Mouse (Mus musculus): ENCODE measurements around the gene Ube2h. TPM values are rescaled to one million over a fixed set of nuclear protein-coding genes. Genes with fewer than 3 reads are reported as not detected.
"Not testable (repeated sequence)": the region's sequence is repeated elsewhere in the genome, so short reads cannot be mapped to it uniquely, and the experiment has no call there.

Ube2h gene
- polyA plus RNA-seq, 1 experiment from 2014 or later = 61.0 TPM

GRCm38 (mm10) chr6:30208844-30209243 lies 95.5 kb downstream of the Ube2h start:
- Histone ChIP-seq H3K27me3 (0 out of 2 replicates have a peak, but pooled peaks cover 3% of the 10 kb centered on the region), H3K4me2 (no peak overlapping the region), H3K36me3 (peaks cover 11% of the 10 kb centered on the region), H3K27ac (no peak overlapping the region), H3K9ac (no peak overlapping the region), H3K9me3 (no peaks in the 10 kb centered on the region), H3K4me1 (replicated peaks) (peaks cover 7% of the 10 kb centered on the region), H3K4me3 (no peak overlapping the region)
- 49% methylated on average over 4 of the region's 4 CpGs for WGBS
- ATAC-seq (ENCODE audit: low FRiP score) = no peak

DNA sequence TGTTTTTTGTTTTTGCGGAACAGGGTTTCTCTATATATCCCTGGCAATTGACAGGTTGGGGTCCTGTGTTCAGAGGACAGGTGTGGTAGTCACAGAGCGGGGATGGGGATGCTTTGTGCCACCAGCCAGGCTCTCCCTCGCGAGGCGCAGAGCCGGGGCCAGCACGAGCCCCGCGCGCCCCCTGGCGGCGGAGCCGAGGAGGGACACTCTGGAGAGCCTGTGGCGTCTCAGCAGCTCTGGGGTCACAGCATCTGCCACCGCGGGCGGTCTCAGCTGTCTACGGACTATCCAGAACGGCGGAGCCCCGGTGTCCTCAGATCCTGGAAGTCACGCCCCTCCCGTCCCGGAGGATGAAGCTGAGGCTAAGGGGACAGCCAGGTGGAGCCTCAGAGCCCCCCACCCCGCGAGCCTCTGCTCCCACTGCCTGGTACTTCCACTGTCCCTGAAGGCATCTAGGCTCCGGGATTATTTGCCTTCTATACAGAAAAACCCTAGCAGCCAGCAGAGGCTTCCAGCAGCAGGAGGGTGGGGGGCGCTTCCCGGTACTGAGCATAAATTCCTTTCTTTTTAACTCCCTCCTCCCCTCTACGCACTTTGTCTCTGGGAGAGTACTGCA lies 98.6 kb downstream of the Ube2h start:
- H3K36me3 ChIP-seq = no peaks in the 10 kb centered on the region
- 6% methylated on average over 30 of the region's 30 CpGs for WGBS
- peak overlapping the region; percentile 53 for H3K4me2 ChIP-seq
- peak overlapping the region; percentile 21 for H3K4me3 ChIP-seq
- H3K27me3 ChIP-seq = 0 out of 2 replicates have a peak, but pooled peaks cover 3% of the 10 kb centered on the region
- no peak overlapping the region for H3K27ac ChIP-seq
- H3K9me3 ChIP-seq = no peaks in the 10 kb centered on the region
- ATAC-seq (ENCODE audit: low FRiP score) = peak; percentile 69
- H3K9ac ChIP-seq = peak overlapping the region; percentile 63
- H3K4me1 ChIP-seq (replicated peaks) = peaks cover 7% of the 10 kb centered on the region

DNA sequence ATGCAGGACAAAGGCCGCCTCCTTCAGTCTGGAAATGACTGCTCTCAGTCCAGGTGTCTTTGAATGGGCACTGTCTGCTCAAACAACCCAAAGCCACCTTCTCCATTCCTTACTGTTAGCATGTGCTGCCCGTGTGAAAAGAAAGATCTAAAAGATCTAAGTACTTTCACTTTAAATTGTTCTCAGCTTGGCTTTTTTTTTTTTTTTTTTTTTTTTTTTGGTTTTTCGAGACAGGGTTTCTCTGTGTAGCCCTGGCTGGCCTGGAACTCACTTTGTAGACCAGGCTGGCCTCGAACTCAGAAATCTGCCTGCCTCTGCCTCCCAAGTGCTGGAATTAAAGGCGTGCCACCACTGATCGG lies 99.2 kb downstream of the Ube2h start:
- H3K36me3 ChIP-seq; H3K27me3 ChIP-seq; H3K4me3 ChIP-seq; H3K4me1 ChIP-seq (replicated peaks); H3K9me3 ChIP-seq; H3K9ac ChIP-seq; H3K27ac ChIP-seq; H3K4me2 ChIP-seq; ATAC-seq (ENCODE audit: low FRiP score): not testable (repeated sequence)
- 87% methylated on average over 5 of the region's 6 CpGs for WGBS

DNA sequence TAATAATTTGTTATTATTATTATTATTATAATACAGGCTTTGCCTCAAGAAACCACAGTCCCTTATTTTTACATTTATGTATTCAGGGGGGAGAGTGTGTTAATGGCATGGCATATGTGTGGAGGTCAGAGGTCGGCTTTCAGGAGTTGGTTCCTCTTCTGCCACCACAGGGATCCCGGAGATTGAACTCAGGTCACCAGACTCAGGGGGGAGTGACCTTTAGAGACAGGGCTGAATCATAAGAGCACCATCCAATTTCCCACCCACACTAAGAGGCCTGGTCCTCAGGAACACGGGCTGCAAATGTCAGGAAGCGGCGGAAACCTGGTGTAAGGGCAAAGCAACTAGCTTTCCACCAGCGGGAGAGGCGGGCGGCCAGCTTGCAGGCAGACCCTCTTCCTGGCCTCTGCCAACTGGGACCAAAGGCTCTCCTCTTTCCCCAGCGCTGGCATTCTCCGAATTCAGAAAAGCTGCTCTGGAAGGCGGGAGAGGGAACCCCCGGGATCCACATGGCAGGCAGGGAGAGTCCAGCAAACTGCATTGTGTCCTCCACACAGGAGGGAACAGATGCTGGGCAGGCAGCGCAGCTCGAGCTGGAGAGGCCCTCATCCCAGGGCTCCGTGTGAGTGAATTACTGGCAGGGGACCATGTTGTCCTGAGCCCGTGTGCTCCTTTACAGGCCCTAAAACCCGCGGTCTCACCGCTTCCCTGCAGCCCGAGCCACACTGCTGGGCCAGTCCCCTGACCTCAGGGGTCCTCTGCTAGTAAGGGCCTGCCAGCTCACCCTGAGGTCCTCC lies 99.8 kb downstream of the Ube2h start:
- peak; percentile 26; the same call in 1 of the 2 replicates for ATAC-seq (ENCODE audit: low FRiP score)
- 53% methylated on average over 20 of the region's 20 CpGs for WGBS
- Histone ChIP-seq H3K4me3 (no peak overlapping the region), H3K27me3 (0 out of 2 replicates have a peak, but pooled peaks cover 3% of the 10 kb centered on the region), H3K9ac (no peak overlapping the region), H3K9me3 (no peaks in the 10 kb centered on the region), H3K4me2 (no peak overlapping the region), H3K4me1 (replicated peaks) (peaks cover 7% of the 10 kb centered on the region), H3K27ac (no peak overlapping the region), H3K36me3 (no peaks in the 10 kb centered on the region)

DNA sequence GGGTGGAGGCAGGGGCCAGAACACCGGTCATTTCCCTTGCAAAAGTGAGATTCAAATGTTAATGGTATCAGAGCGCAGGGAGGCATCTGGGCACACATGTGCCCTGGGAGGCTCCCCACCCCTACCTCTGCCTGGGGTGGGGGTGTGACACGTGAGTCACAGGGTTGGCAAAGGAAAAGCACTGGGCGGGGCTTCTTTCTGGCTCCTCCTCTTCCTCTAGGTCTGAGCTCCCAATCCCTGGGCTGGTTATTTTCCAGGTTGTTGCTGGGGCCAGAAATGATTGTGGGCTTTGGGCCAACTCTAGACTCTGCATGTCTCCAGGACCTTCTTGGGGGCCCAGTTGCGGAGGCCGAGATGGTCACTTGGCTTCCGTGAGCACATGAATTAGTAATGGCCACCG lies 108.2 kb downstream of the Ube2h start:
- no peaks in the 10 kb centered on the region for H3K27me3 ChIP-seq
- no peaks in the 10 kb centered on the region for H3K36me3 ChIP-seq
- H3K27ac ChIP-seq = no peak overlapping the region
- H3K4me2 ChIP-seq = no peak overlapping the region
- no peak overlapping the region for H3K9ac ChIP-seq
- WGBS = 71% methylated on average over 8 of the region's 8 CpGs
- H3K4me3 ChIP-seq = no peak overlapping the region
- H3K4me1 ChIP-seq (replicated peaks) = no peaks in the 10 kb centered on the region
- ATAC-seq (ENCODE audit: low FRiP score) = no peak
- no peaks in the 10 kb centered on the region for H3K9me3 ChIP-seq

DNA sequence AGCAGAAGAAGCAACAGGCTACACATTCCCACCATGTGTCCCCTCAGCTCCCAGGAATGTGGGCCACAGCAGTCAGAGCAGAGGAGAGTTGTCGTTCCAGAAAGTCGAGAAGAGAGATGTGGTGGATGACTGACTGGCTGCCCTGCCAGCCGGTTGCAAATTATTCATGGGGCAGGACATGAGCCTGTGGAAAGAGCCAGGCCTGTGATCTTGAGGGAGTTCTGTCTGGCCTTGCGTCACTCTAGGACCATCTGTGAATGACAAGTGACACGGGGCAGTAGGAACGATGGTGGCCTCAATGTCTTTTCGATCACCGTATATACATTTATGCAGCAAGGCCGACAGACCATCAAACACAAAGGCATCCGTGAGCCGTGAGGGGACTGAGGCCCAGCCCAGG lies 108.7 kb downstream of the Ube2h start:
- Histone ChIP-seq H3K4me3 (no peak overlapping the region), H3K4me1 (replicated peaks) (no peaks in the 10 kb centered on the region), H3K27ac (no peak overlapping the region), H3K4me2 (no peak overlapping the region), H3K36me3 (no peaks in the 10 kb centered on the region), H3K27me3 (no peaks in the 10 kb centered on the region), H3K9ac (no peak overlapping the region), H3K9me3 (no peaks in the 10 kb centered on the region)
- ATAC-seq (ENCODE audit: low FRiP score) = no peak
- 80% methylated on average over 11 of the region's 11 CpGs for WGBS

DNA sequence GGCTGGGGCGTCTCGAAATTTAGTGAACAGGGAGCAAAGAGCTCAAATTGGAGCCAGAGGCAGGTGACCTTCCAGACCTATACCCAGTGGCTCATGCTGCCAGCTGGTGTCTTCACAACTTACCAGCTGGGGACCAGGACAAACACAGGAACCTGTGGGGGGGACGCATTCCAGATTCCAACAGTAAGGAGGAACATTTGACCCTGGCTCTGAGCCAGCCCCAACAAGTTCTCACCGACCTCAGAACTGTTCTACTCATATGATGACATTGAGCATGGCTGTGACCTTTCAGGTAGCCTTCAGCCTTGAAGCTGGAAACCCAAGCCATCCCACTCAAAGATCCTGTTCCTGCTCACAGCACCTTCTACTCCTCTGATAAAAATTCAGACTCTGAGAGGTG lies 120.7 kb downstream of the Ube2h start:
- no peak overlapping the region for H3K27ac ChIP-seq
- 82% methylated on average over 4 of the region's 4 CpGs for WGBS
- no peaks in the 10 kb centered on the region for H3K36me3 ChIP-seq
- H3K9ac ChIP-seq = no peak overlapping the region
- no peak overlapping the region for H3K4me2 ChIP-seq
- no peak overlapping the region for H3K4me3 ChIP-seq
- H3K9me3 ChIP-seq = no peaks in the 10 kb centered on the region
- ATAC-seq (ENCODE audit: low FRiP score) = no peak
- H3K27me3 ChIP-seq = peaks cover 58% of the 10 kb centered on the region
- peaks cover 10% of the 10 kb centered on the region; the same call in 1 of the 2 replicates for H3K4me1 ChIP-seq (replicated peaks)

- H3K27me3 ChIP-seq = peaks cover 72% of the 10 kb centered on the region
- H3K4me2 ChIP-seq = no peak overlapping the region
- H3K27ac ChIP-seq = peak overlapping the region; percentile 1; the same call in 1 of the 2 replicates
- H3K4me3 ChIP-seq = no peak overlapping the region
- H3K9ac ChIP-seq = no peak overlapping the region
- peaks cover 14% of the 10 kb centered on the region for H3K4me1 ChIP-seq (replicated peaks)
- H3K36me3 ChIP-seq = no peaks in the 10 kb centered on the region
- no peak for ATAC-seq (ENCODE audit: low FRiP score)
- no peaks in the 10 kb centered on the region for H3K9me3 ChIP-seq
- WGBS = 53% methylated on average over 6 of the region's 6 CpGs
Measured at GRCm38 (mm10) chr6:30182038-30182437, 122.3 kb downstream of the Ube2h start.

- no peak overlapping the region for H3K4me3 ChIP-seq
- H3K27ac ChIP-seq = no peak overlapping the region
- H3K36me3 ChIP-seq = no peaks in the 10 kb centered on the region
- no peaks in the 10 kb centered on the region for H3K9me3 ChIP-seq
- peak; percentile 38; the same call in 1 of the 2 replicates for ATAC-seq (ENCODE audit: low FRiP score)
- H3K4me2 ChIP-seq = no peak overlapping the region
- WGBS = 42% methylated on average over 2 of the region's 2 CpGs
- H3K9ac ChIP-seq = no peak overlapping the region
- H3K4me1 ChIP-seq (replicated peaks) = peaks cover 22% of the 10 kb centered on the region
- peaks cover 85% of the 10 kb centered on the region for H3K27me3 ChIP-seq
Measured at GRCm38 (mm10) chr6:30180321-30180720, 124.0 kb downstream of the Ube2h start.

GRCm38 (mm10) chr6:30179046-30179445 lies 125.3 kb downstream of the Ube2h start:
- Histone ChIP-seq H3K36me3 (no peaks in the 10 kb centered on the region), H3K9ac (no peak overlapping the region), H3K27ac (no peak overlapping the region), H3K9me3 (no peaks in the 10 kb centered on the region), H3K4me2 (no peak overlapping the region), H3K27me3 (peaks cover 91% of the 10 kb centered on the region), H3K4me3 (no peak overlapping the region), H3K4me1 (replicated peaks) (peaks cover 32% of the 10 kb centered on the region)
- WGBS = 24% methylated on average over 11 of the region's 11 CpGs
- ATAC-seq (ENCODE audit: low FRiP score) = no peak

GRCm38 (mm10) chr6:30178023-30178639 lies 126.2 kb downstream of the Ube2h start:
- no peak overlapping the region for H3K27ac ChIP-seq
- peaks cover 42% of the 10 kb centered on the region for H3K4me1 ChIP-seq (replicated peaks)
- H3K9me3 ChIP-seq = no peaks in the 10 kb centered on the region
- no peak overlapping the region for H3K4me3 ChIP-seq
- no peak overlapping the region for H3K4me2 ChIP-seq
- ATAC-seq (ENCODE audit: low FRiP score) = no peak
- H3K9ac ChIP-seq = no peak overlapping the region
- WGBS = 2% methylated on average over 27 of the region's 27 CpGs
- H3K27me3 ChIP-seq = peaks cover 94% of the 10 kb centered on the region
- H3K36me3 ChIP-seq = no peaks in the 10 kb centered on the region

DNA sequence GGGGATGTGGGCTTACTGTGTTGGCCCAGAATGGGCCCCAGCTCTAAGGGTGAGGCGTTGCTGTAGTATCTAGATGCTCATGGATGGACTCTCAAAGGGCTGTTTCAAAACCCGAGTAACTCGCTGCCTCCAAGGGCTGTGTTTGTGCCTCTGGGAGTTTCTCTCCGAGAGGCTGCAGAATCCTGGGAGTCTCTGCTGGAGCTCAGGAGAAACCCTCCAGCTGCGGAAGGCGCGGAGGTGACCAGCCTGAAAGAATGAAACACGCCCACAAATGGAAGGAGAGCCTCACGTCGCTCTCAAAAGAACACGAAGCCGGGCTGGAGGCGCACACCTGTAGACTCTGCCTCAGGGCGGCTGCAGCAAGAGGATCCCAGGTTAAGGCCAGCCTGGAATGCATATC lies 127.0 kb downstream of the Ube2h start:
- no peak overlapping the region for H3K4me2 ChIP-seq
- no peaks in the 10 kb centered on the region for H3K36me3 ChIP-seq
- no peak overlapping the region for H3K4me3 ChIP-seq
- no peak overlapping the region for H3K9ac ChIP-seq
- peaks cover 95% of the 10 kb centered on the region for H3K27me3 ChIP-seq
- H3K4me1 ChIP-seq (replicated peaks) = peaks cover 46% of the 10 kb centered on the region
- H3K9me3 ChIP-seq = no peaks in the 10 kb centered on the region
- WGBS = 1% methylated on average over 14 of the region's 14 CpGs
- no peak for ATAC-seq (ENCODE audit: low FRiP score)
- no peak overlapping the region for H3K27ac ChIP-seq
